Mouse (Mus musculus): ENCODE measurements around the gene Klhl40.

GRCm38 (mm10) chr9:121754624-121755023 is 22.8 kb upstream of the Klhl40 start:
- TF ChIP-seq POLR2A (IDR thresholded peaks at IDR 0.05; ENCODE audit: borderline replicate concordance, insufficient read depth, low read length) = no peak
- TF ChIP-seq CTCF (IDR thresholded peaks at IDR 0.05; ENCODE audit: borderline replicate concordance, insufficient read depth, low read depth, low read length) = no peak
